Mouse (Mus musculus) lung, embryonic 16.5 days (tissue): Measurements from ENCODE around the gene Vps8. TPM values are rescaled to one million over a fixed set of nuclear protein-coding genes. Genes with fewer than 3 reads are reported as not detected.

Experiments used
- ATAC-seq: fragments of 200-750 bp; cut with Nextera tagmentation; 2 replicates; pipeline ENCODE4 v1.8.0; 2017; ENCODE audit warnings: low read depth, mild to moderate bottlenecking, moderate library complexity
- H3K27ac ChIP-seq: fragments of 300-500 bp; sonication (generic); 2 replicates; pipeline ENCODE4 v1.5.1; 2014; ENCODE audit warnings: mild to moderate bottlenecking, control low read depth, low read length
- H3K27me3 ChIP-seq: fragments of 300-500 bp; sonication (generic); 2 replicates; pipeline ENCODE4 v1.6.1; 2014; ENCODE audit warnings: low read depth, low read length, mixed read lengths; ENCODE audit not compliant: control insufficient read depth, insufficient read depth
- H3K36me3 ChIP-seq: fragments of 300-500 bp; sonication (generic); 2 replicates; pipeline ENCODE4 v1.6.1; 2014; ENCODE audit warnings: low read length; ENCODE audit not compliant: control insufficient read depth, insufficient read depth
- H3K4me1 ChIP-seq: fragments of 300-500 bp; sonication (generic); replicated peaks from 2 replicates; pipeline ENCODE4 v1.6.1; 2014; ENCODE audit warnings: low read length, mixed read lengths; ENCODE audit not compliant: control insufficient read depth, insufficient read depth
- H3K4me2 ChIP-seq: fragments of 300-500 bp; sonication (generic); 2 replicates; pipeline ENCODE4 v1.6.1; 2014; ENCODE audit warnings: low read depth, low read length, control low read depth
- H3K4me3 ChIP-seq: fragments of 300-500 bp; sonication (generic); 2 replicates; pipeline ENCODE4 v1.5.1; 2014; ENCODE audit warnings: mild to moderate bottlenecking, low read length, control low read depth
- H3K9ac ChIP-seq: fragments of 300-500 bp; sonication (generic); 2 replicates; pipeline ENCODE4 v1.6.1; 2014; ENCODE audit warnings: low read length, control low read depth
- H3K9me3 ChIP-seq: fragments of 300-500 bp; sonication (generic); 2 replicates; pipeline ENCODE4 v1.6.1; 2016; ENCODE audit warnings: low read length; ENCODE audit not compliant: control insufficient read depth
- WGBS: fragments of 180-500 bp; shearing (Covaris S2); extraction: QIAGEN DNeasy Blood & Tissue Kit; methylation state at CpG from one replicate; pipeline ENCODE4 v1.1.7; 2014; 5-methylcytosine and 5-hydroxymethylcytosine counted together
- polyA plus RNA-seq: library from polyadenylated mRNA; unstranded; fragments of >200 nt; fragmentation: Nextera tagmentation; extraction: Ambion mirVana; gene quantifications from 2 replicates; pipeline ENCODE4 v1.2.1, GENCODE M21; 2015

Vps8 gene
- polyA plus RNA-seq, 1 experiment from 2014 or later = 16.4 TPM

GRCm38 (mm10) chr16:21413819-21414218, 9.1 kb upstream of the Vps8 start:
- Histone ChIP-seq H3K9ac (no peak overlapping the region), H3K4me3 (no peak overlapping the region), H3K4me2 (no peak overlapping the region), H3K36me3 (no peaks in the 10 kb centered on the region), H3K27me3 (no peaks in the 10 kb centered on the region), H3K9me3 (no peaks in the 10 kb centered on the region), H3K27ac (no peak overlapping the region), H3K4me1 (peaks cover 3% of the 10 kb centered on the region; the same call in 1 of the 2 replicates)
- ATAC-seq = no peak
- 53% methylated on average over 3 of the region's 3 CpGs for WGBS

DNA sequence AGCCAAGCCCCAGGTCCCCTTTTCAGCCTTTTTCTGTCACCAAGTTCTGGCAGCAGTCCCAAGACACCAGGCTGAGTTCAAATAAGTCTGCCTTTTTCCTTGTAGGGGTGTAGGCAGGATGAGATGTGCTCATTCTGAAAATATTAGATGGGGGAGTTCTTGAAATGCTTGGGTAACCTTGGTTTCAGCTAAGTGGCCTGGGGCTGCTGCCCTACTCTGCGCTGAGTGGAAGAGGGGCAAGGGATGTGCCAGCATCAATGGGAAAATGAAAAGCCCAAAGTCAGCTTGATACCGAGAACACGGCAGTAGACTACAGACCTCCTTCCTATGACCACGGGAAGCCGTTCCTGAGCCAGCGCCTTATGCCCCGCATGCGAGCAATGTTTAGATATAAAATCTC, 7.8 kb upstream of the Vps8 start:
- no peak overlapping the region for H3K4me2 ChIP-seq
- WGBS = 91% methylated on average over 8 of the region's 8 CpGs
- no peaks in the 10 kb centered on the region for H3K36me3 ChIP-seq
- no peak for ATAC-seq
- no peak overlapping the region for H3K4me3 ChIP-seq
- H3K27me3 ChIP-seq = no peaks in the 10 kb centered on the region
- H3K4me1 ChIP-seq = peaks cover 3% of the 10 kb centered on the region; the same call in 1 of the 2 replicates
- no peaks in the 10 kb centered on the region for H3K9me3 ChIP-seq
- no peak overlapping the region for H3K9ac ChIP-seq
- no peak overlapping the region for H3K27ac ChIP-seq

GRCm38 (mm10) chr16:21418012-21418411, 4.9 kb upstream of the Vps8 start:
- H3K4me3 ChIP-seq = no peak overlapping the region
- H3K4me1 ChIP-seq = peaks cover 3% of the 10 kb centered on the region; the same call in 1 of the 2 replicates
- H3K36me3 ChIP-seq = no peaks in the 10 kb centered on the region
- no peaks in the 10 kb centered on the region for H3K9me3 ChIP-seq
- no peak overlapping the region for H3K27ac ChIP-seq
- H3K4me2 ChIP-seq = no peak overlapping the region
- no peaks in the 10 kb centered on the region for H3K27me3 ChIP-seq
- H3K9ac ChIP-seq = no peak overlapping the region
- 27% methylated on average over 5 of the region's 5 CpGs for whole genome bisulfite sequencing
- no peak for ATAC-seq

- Histone ChIP-seq H3K4me3 (peak overlapping the region; percentile 93), H3K27me3 (no peaks in the 10 kb centered on the region), H3K9ac (peak overlapping the region; percentile 92), H3K4me1 (peaks cover 4% of the 10 kb centered on the region; the same call in 1 of the 2 replicates), H3K4me2 (peak overlapping the region; percentile 93), H3K36me3 (no peaks in the 10 kb centered on the region), H3K9me3 (no peaks in the 10 kb centered on the region), H3K27ac (peak overlapping the region; percentile 89)
- ATAC-seq = peak; percentile 83
- under 1% methylated on average over 10 of the region's 10 CpGs for WGBS
Measured at GRCm38 (mm10) chr16:21423546-21423910, 610 bp downstream of the Vps8 start.

DNA sequence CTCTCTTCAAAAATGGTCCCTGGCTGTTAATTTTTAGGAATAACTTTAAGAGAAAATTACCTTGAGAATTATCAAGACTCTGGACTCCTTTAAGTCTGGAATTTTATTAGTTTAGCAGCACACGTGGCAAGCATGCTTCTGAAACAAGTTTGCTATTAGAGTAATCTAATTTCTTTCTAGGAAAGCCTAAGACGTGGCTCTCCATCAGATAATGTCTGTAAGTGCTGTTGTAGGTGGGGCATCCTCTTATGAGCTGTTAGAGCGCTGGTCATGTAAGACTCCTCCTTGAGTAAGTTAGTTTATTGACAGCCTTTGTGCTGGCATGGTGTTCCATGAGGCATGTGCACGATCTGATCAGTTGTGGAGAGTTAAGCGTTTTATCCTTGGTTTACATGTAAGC, 5.2 kb downstream of the Vps8 start:
- Histone ChIP-seq H3K4me3 (no peak overlapping the region), H3K36me3 (no peaks in the 10 kb centered on the region), H3K27me3 (no peaks in the 10 kb centered on the region), H3K9me3 (no peaks in the 10 kb centered on the region), H3K27ac (no peak overlapping the region), H3K9ac (no peak overlapping the region), H3K4me2 (no peak overlapping the region), H3K4me1 (peaks cover 4% of the 10 kb centered on the region; the same call in 1 of the 2 replicates)
- no peak for ATAC-seq
- WGBS = 48% methylated on average over 5 of the region's 5 CpGs

DNA sequence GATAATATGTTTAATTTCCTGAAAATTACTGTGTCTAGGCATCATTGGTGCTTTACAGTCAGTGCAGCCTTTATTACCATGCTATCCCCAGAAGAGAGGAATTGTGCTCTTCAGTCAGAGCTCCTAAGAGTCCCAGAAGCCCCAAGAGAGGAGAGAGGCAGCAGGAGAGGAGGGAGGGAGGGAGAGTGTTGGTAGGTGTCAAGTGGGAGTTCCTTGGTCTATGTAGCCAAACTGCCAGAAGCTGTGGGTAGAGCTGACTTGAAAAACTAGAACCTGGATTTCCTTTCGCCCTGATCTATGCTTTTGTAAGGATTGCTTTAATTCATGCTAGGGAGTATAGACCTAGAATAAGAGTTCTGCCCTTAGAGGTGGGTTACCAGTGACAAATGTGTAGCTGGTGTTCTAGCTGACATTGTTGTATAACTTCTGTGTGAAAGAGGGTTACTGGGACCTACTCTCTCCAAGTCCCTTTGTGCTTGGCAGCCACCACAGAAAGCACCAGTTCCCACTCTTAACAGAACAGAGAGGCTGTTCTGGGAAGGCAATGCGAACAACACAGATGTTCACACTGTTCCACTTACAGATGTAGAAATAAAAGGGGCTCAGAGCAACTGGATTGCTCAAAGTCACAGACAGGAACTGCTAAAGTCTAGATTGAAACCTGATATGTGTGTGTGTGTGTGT, 7.6 kb downstream of the Vps8 start:
- Histone ChIP-seq H3K9me3 (no peaks in the 10 kb centered on the region), H3K9ac (no peak overlapping the region), H3K4me2 (no peak overlapping the region), H3K4me1 (no peaks in the 10 kb centered on the region), H3K27ac (no peak overlapping the region), H3K36me3 (no peaks in the 10 kb centered on the region), H3K4me3 (no peak overlapping the region), H3K27me3 (no peaks in the 10 kb centered on the region)
- 80% methylated on average over 2 of the region's 2 CpGs for WGBS
- no peak for ATAC-seq

DNA sequence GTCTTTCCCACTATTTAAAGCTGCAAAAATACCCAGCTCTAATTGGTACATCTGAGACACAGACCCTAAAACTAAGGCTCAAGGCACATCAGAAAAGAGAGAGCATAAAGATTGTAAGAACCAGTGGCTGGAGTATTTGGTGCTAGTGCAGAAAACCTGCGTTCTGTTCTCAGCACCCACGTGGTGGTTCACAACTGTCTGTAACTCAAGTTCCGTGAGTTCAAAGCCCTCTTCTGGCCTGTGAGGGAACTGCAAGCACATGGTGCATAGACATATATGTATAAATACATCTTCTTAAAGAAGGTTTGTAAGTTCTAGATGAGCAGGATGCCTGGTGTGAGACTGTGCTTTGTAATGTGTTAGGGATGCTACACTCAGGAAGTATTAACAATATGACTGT, 8.7 kb downstream of the Vps8 start:
- H3K36me3 ChIP-seq = no peaks in the 10 kb centered on the region
- H3K9ac ChIP-seq = no peak overlapping the region
- 84% methylated on average over 3 of the region's 3 CpGs for WGBS
- no peaks in the 10 kb centered on the region for H3K27me3 ChIP-seq
- H3K4me3 ChIP-seq = no peak overlapping the region
- H3K27ac ChIP-seq = no peak overlapping the region
- no peaks in the 10 kb centered on the region for H3K9me3 ChIP-seq
- H3K4me2 ChIP-seq = no peak overlapping the region
- H3K4me1 ChIP-seq = no peaks in the 10 kb centered on the region
- no peak for ATAC-seq

GRCm38 (mm10) chr16:21433543-21433942, 10.6 kb downstream of the Vps8 start:
- Histone ChIP-seq H3K4me1 (no peaks in the 10 kb centered on the region), H3K27ac (no peak overlapping the region), H3K9ac (no peak overlapping the region), H3K4me3 (no peak overlapping the region), H3K9me3 (no peaks in the 10 kb centered on the region), H3K36me3 (0 out of 2 replicates have a peak, but pooled peaks cover 2% of the 10 kb centered on the region), H3K4me2 (no peak overlapping the region), H3K27me3 (no peaks in the 10 kb centered on the region)
- 41% methylated on average over 3 of the region's 3 CpGs for WGBS
- no peak for ATAC-seq

- Histone ChIP-seq H3K9me3 (no peaks in the 10 kb centered on the region), H3K4me1 (no peaks in the 10 kb centered on the region), H3K36me3 (peaks cover 2% of the 10 kb centered on the region; the same call in 1 of the 2 replicates), H3K4me3 (no peak overlapping the region), H3K4me2 (no peak overlapping the region), H3K9ac (no peak overlapping the region), H3K27ac (no peak overlapping the region), H3K27me3 (no peaks in the 10 kb centered on the region)
- ATAC-seq = no peak
Measured at GRCm38 (mm10) chr16:21441012-21441411, 18.1 kb downstream of the Vps8 start.
